Mouse (Mus musculus) heart, adult 2 months (tissue): ENCODE measurements at regions not wholly inside any gene's neighbourhood (a gene's known extent, or its start where the extent isn't known, plus 50 kb on each side); places are given as distances from the start of the nearest gene placed in this dataset.

Experiments
- DNase-seq, 2 experiments: peaks; one replicate each; pipeline ENCODE4 v3.0.0; 2021
- H3K27ac ChIP-seq: fragments of 200-600 bp; 2 replicates; pipeline ENCODE4 v1.8.1; 2022
- H3K27me3 ChIP-seq: fragments of 200-500 bp; 2 replicates; pipeline ENCODE4 v1.6.1; 2012; ENCODE audit warnings: mild to moderate bottlenecking, low read length, inconsistent platforms, mixed read lengths; ENCODE audit not compliant: control insufficient read depth, insufficient read depth
- H3K36me3 ChIP-seq: fragments of 200-500 bp; 2 replicates; pipeline ENCODE4 v1.6.1; 2012; ENCODE audit warnings: low read length, inconsistent platforms; ENCODE audit not compliant: control insufficient read depth, insufficient read depth
- H3K4me1 ChIP-seq: fragments of 200-500 bp; 2 replicates; pipeline ENCODE4 v1.6.1; 2011; ENCODE audit warnings: low read length; ENCODE audit not compliant: control insufficient read depth, insufficient read depth
- H3K4me3 ChIP-seq: fragments of 200-600 bp; 2 replicates; pipeline ENCODE4 v1.8.1; 2022
- H3K79me2 ChIP-seq: fragments of 200-500 bp; replicated peaks from 2 replicates; pipeline ENCODE4 v1.6.1; 2012; ENCODE audit warnings: mild to moderate bottlenecking, inconsistent platforms, low read length, moderate library complexity, mixed read lengths; ENCODE audit not compliant: control insufficient read depth, insufficient read depth
- H3K9ac ChIP-seq: fragments of 200-500 bp; 2 replicates; pipeline ENCODE4 v1.6.1; 2012; ENCODE audit warnings: low read depth, mild to moderate bottlenecking, control low read depth, inconsistent platforms, low read length, mixed read lengths
- CTCF ChIP-seq: fragments of 200-600 bp; IDR thresholded peaks from 2 replicates; pipeline ENCODE4 v1.8.1; 2022; ENCODE audit warnings: antibody characterized with exemption, mild to moderate bottlenecking, moderate library complexity
- EP300 ChIP-seq: fragments of 200-500 bp; IDR thresholded peaks from 2 replicates; pipeline ENCODE4 v1.6.1; 2011; ENCODE audit warnings: low read depth, low read length, control low read depth; ENCODE audit not compliant: insufficient read depth
- POLR2A ChIP-seq: fragments of 200-500 bp; IDR thresholded peaks from 2 replicates; pipeline ENCODE4 v1.6.1; 2011; ENCODE audit warnings: mild to moderate bottlenecking, low read depth, low read length, control low read depth; ENCODE audit not compliant: insufficient read depth
- WGBS: fragments of 180-500 bp; shearing (Covaris S2); methylation state at CpG from one replicate; pipeline ENCODE4 v1.1.7; 2018; 5-methylcytosine and 5-hydroxymethylcytosine counted together
- intact Hi-C: fragments of 180-260 bp; cut with DNase I; formaldehyde crosslinking; loops from one replicate; pipeline ENCODE4 v1.15.1; 2025

- 39% methylated on average over 6 of the region's 6 CpGs for WGBS
- H3K4me3 ChIP-seq = no peak overlapping the region
- no peaks in the 10 kb centered on the region for H3K27me3 ChIP-seq
- DNase-seq = no peak
- peaks cover 4% of the 10 kb centered on the region for H3K4me1 ChIP-seq
- no peaks in the 10 kb centered on the region for H3K79me2 ChIP-seq
- TF ChIP-seq EP300 = no peak
- TF ChIP-seq POLR2A = no peak
- TF ChIP-seq CTCF = no peak
- H3K36me3 ChIP-seq = no peaks in the 10 kb centered on the region
- intact Hi-C loops = no loop called here
- H3K9ac ChIP-seq = no peak overlapping the region
- H3K27ac ChIP-seq = no peak overlapping the region
These were observed 61.7 kb downstream of the Thnsl1 start for GRCm38 (mm10) chr2:21267149-21267761.

- peak in 1 of 2 experiments; percentile 9 for DNase-seq
- Histone ChIP-seq H3K9ac (no peak overlapping the region), H3K79me2 (no peaks in the 10 kb centered on the region), H3K4me1 (peaks cover 4% of the 10 kb centered on the region), H3K4me3 (no peak overlapping the region), H3K27me3 (no peaks in the 10 kb centered on the region), H3K27ac (no peak overlapping the region), H3K36me3 (no peaks in the 10 kb centered on the region)
- WGBS = 39% methylated on average over 12 of the region's 12 CpGs
- intact Hi-C loops = no loop called here
- no peak for TF ChIP-seq POLR2A
- TF ChIP-seq EP300 = no peak
- TF ChIP-seq CTCF = no peak
These were observed 64.7 kb downstream of the Thnsl1 start for GRCm38 (mm10) chr2:21269989-21270846.

GRCm38 (mm10) chr2:21273416-21273815, 67.9 kb downstream of the Thnsl1 start:
- Histone ChIP-seq H3K9ac (no peak overlapping the region), H3K36me3 (no peaks in the 10 kb centered on the region), H3K27me3 (no peaks in the 10 kb centered on the region), H3K79me2 (no peaks in the 10 kb centered on the region), H3K4me3 (no peak overlapping the region), H3K4me1 (peaks cover 4% of the 10 kb centered on the region), H3K27ac (no peak overlapping the region)
- no peak for TF ChIP-seq EP300
- TF ChIP-seq CTCF = no peak
- no peak for TF ChIP-seq POLR2A
- 85% methylated on average over 4 of the region's 4 CpGs for WGBS
- intact Hi-C loops = no loop called here
- no peak for DNase-seq

- H3K4me1 ChIP-seq = no peaks in the 10 kb centered on the region
- WGBS = 81% methylated on average over 4 of the region's 4 CpGs
These were observed 69.8 kb downstream of the Thnsl1 start for GRCm38 (mm10) chr2:21275315-21275714.

GRCm38 (mm10) chr2:21280794-21281420, 75.4 kb downstream of the Thnsl1 start:
- no peaks in the 10 kb centered on the region for H3K4me1 ChIP-seq
- no peaks in the 10 kb centered on the region for H3K27me3 ChIP-seq
- peak; percentile 60 to 74 for DNase-seq
- intact Hi-C loops = loop anchor here (5.0 kb wide), 2 partner anchors 626 to 646 kb away; no protein-coding TSS in a partner anchor
- TF ChIP-seq EP300 (no peak), POLR2A (no peak), CTCF (peak; percentile 90)
- WGBS = 30% methylated on average over 9 of the region's 9 CpGs
- H3K36me3 ChIP-seq = no peaks in the 10 kb centered on the region
- H3K79me2 ChIP-seq = no peaks in the 10 kb centered on the region
- no peak overlapping the region for H3K27ac ChIP-seq
- no peak overlapping the region for H3K4me3 ChIP-seq
- no peak overlapping the region for H3K9ac ChIP-seq

More at GRCm38 (mm10) chr2:21275315-21275714, 69.8 kb downstream of the Thnsl1 start:
- intact Hi-C loops = no loop called here
- TF ChIP-seq CTCF (no peak), EP300 (no peak), POLR2A (no peak)
- no peak for DNase-seq
- H3K36me3 ChIP-seq = no peaks in the 10 kb centered on the region
- no peak overlapping the region for H3K27ac ChIP-seq
- H3K9ac ChIP-seq = no peak overlapping the region
- H3K27me3 ChIP-seq = no peaks in the 10 kb centered on the region
- no peak overlapping the region for H3K4me3 ChIP-seq
- no peaks in the 10 kb centered on the region for H3K79me2 ChIP-seq
